Mouse (Mus musculus) layer of hippocampus, postnatal 25 days (tissue): Measurements from ENCODE around the gene Ddx46. TPM values are rescaled to one million over a fixed set of nuclear protein-coding genes. Genes with fewer than 3 reads are reported as not detected.
"Not testable (repeated sequence)": the region's sequence is repeated elsewhere in the genome, so short reads cannot be mapped to it uniquely, and the experiment has no call there.

Experiments used
- DNase-seq, 2 experiments: peaks; one replicate each; pipeline ENCODE4 v3.0.0; 2022; ENCODE audit warnings: mixed read lengths in 2 of 2, low spot score in 1 of 2; ENCODE audit errors: extremely low spot score in 1 of 2
- total RNA-seq, 2 experiments: library from RNA; stranded (reverse); gene quantifications; 2 replicates each; pipeline ENCODE4 v1.2.3; 2021

Ddx46 gene
- total RNA-seq, 2 experiments from 2014 or later, result 41.6 to 55.5 TPM

GRCm38 (mm10) chr13:55635146-55635571 is 332 bp downstream of the Ddx46 start:
- DNase-seq, result no peak

DNA sequence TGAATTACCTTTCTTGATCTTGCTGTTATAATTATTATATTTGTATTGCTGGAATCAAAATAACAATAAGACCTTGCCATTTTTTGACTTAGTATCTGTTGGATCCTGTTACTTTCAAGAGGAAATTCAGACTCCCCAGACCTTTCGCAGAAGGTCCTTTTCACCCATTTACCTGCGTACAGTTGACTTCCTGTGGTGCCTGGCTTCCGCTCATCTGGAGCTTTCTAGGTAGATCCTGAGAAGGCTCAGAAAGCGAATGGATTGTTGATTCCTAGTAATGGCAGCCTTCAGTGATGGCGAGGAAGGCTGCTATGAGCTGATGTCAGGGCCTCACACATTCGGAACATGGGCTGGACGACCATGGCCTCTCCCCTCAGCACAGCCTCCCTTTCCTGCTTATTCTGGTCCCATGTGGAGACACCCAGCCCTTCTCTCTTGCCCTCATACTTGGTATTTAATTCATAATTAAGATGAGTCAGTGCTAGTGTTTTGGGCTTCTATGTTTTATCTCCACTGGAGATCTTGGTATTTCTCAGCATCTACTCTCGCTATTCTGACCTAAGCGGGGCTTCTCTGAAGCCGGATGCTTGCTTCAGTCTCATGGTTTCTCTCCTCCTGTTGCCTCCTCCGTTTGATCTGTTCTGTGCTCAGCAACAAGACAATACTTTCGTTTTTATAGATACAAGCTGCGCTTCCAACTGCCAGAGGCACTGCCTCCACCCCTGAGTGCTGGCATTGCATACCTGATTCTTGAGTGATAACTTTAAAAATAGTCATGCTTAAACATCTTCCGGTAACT is 1.6 kb downstream of the Ddx46 start:
- DNase-seq, result no peak

DNA sequence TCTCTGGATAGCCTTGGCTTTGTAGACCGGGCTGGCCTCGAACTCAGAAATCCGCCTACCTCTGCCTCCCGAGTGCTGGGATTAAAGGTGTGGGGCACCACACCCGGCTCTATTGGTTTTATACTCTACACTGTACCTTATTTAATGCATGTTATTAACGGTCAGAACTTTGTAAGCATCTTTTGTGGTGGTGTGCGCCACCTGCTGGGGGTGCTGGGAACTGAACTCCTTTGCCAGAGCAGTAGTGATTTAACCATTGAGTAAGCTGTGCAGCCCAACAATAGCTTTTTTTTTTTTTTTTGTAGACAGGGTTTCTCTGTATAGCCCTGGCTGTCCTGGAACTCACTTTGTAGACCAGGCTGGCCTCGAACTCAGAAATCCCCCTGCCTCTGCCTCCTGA is 5.7 kb downstream of the Ddx46 start:
- peak; percentile 80 to 93 for DNase-seq

- no peak for DNase-seq
Measured at GRCm38 (mm10) chr13:55644525-55644924, 9.7 kb downstream of the Ddx46 start.

- DNase-seq, result no peak
Measured at GRCm38 (mm10) chr13:55650098-55650497, 15.3 kb downstream of the Ddx46 start.

DNA sequence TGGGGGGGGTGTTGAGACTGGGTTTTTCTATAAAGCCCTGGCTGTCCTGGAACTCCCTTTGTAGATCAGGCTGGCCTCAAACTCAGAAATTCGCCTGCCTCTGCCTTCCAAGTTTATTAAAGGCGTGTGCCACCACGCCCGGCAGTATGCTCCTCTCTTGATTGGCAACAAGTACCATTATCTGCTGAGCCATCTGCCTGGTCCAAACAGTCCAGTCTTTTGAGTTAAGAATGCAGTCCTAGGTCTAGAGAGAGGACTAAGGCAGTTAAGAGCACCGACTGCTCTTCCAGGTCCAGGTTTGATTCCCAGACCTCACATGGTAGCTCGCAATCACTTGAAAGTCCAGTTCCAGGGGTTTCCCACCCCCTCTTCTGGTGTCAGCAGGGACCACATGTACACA is 16.2 kb downstream of the Ddx46 start:
- no peak for DNase-seq

- peak in 1 of 2 experiments; percentile 33 for DNase-seq
Measured at GRCm38 (mm10) chr13:55668550-55668949, 33.7 kb downstream of the Ddx46 start.

- DNase-seq, result no peak
Measured at GRCm38 (mm10) chr13:55672711-55673110, 37.9 kb downstream of the Ddx46 start.

GRCm38 (mm10) chr13:55677364-55677763 is 42.5 kb downstream of the Ddx46 start:
- DNase-seq, result no peak

DNA sequence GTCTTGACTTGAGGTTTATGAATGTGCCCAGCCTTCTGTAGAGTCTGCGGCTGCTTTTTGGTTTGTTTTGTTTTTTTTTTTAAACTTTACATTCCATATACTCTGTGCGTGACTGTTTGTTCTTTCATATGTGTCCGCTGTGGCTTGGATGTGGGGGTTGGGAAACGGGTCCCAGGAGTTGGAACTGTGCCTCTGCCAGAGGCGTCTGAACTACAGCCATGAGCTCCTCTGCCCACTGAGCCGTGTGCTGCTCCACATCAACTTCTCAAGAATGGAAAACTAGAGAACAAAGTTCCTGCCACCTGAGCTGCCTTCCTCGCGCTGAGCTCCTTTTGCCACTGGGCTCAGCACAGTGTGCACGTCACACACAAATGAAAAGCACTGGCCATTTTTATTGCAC is 47.4 kb downstream of the Ddx46 start:
- DNase-seq, result no peak

DNA sequence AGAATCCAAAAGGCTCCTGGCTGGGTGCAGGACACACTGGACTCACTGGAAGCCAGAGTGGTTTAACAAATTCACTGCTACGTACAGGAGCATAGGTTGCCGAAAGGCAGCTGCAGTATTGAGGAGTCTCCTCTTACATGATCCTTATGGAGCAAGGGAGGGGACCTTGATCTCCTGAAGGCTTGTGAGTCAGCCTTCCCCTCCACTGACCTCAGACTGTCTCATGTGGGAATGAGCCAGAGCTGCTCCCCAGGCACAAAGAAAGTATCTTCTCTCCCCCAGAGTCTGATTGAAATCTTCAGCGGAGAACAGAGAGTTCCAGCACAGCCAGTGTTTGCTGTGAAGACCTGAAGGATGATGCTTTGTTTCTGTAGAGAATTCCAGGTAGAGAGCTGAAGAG is 48.8 kb downstream of the Ddx46 start:
- no peak for DNase-seq

- DNase-seq, result no peak
Measured at GRCm38 (mm10) chr13:55686107-55686633, 51.3 kb downstream of the Ddx46 start.

DNA sequence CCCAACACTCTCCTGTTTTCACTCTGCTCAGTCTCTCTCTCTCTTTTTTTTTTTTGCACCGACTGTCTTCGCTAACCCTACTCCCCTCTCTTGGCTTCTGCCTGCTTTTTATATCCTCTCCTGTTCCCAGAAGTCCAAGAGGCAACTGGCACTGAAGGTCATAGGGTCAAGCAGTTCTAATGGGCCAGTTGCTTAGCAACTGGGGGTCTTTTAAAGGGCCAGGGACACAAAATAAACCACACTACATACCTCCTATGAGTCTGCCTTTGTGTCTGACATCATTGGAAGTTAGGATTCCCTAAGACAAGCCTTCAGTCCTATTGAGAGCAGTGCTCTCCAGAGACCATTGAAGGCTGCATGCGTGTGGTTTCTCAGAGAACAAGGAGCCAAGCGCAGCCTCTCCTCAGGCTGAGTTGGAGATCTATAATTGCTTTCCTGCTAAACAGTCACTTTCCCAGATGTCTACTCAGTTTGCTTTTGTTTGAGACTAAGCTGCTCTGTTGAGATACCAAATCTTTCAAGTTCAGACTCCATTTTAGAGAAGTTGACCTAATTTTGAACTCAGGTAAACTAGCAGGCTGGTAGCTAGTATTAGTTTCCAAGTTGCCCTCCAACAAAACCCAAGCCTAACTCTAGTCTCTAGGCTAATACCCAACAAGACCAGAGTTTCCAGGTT is 53.2 kb downstream of the Ddx46 start:
- no peak for DNase-seq

GRCm38 (mm10) chr13:55692535-55693242 is 57.9 kb downstream of the Ddx46 start, which contains the start of gene B230219D22Rik:
TSS of gene B230219D22Rik (plus strand) at chr13:55693124.
- DNase-seq, result peak; percentile 83 to 90

DNA sequence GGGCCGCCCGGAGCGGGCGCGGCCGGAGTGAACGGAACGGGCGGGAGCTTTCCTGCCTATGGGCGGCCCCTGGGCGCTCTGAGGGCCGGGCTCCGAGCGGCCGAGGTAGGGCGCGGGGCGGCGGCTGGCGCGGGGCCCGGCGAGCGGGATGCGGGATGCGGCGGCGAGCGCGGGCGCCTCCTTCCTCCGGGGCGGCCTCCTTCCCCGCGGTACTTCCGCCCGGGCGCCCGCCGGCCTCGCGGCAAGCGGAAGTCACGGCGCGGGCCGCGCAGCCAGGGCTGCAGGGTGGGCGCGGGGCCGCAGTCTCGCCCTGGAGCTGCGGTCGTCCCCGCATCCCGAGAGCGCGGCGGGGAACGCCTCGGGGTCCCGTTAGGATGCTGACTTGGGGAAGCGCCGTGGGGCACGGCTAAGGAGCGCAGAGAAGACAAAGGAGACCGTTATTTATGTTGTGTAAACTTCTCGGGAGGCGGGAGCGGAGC is 58.5 kb downstream of the Ddx46 start:
- peak in 1 of 2 experiments; percentile 33 for DNase-seq

- no peak for DNase-seq
Measured at GRCm38 (mm10) chr13:55694110-55694509, 59.3 kb downstream of the Ddx46 start.

DNA sequence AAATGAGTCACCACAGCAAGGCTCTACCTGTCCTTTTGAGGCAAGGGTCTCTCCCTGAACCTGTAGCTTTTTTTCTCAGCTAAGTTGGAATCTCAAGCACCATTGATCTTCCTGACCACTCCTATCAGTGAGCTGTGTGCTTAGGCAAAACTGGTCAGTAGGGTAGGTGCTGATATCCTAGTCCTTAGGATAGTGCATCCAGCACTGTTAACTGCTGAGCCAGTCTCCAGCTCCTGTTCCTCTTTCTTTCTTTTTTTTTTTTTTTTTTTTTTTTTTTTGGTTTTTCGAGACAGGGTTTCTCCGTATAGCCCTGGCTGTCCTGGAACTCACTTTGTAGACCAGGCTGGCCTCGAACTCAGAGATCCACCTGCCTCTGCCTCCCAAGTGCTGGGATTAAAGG is 61.2 kb downstream of the Ddx46 start:
- DNase-seq, result not testable (repeated sequence)

DNA sequence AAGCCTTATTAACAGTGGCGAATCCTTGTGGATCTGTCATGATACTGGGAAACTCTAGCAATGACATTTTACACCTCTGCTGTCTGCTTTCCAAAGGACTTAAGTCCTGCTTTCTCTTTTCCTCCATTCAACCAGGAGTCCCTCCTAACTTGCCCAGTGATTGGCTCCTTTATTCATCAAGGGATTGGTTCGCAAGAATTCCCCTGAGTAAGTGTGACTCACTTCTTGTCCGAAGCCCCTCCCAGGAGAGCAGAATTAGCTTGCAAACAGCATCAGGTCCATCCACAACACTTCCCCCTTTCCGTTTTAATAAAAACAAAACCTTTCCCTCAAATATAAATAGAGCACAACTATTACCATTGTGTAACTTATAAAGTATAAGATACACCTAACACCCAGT is 69.5 kb downstream of the Ddx46 start:
- no peak for DNase-seq

GRCm38 (mm10) chr13:55712846-55713245 is 78.0 kb downstream of the Ddx46 start:
- DNase-seq, result no peak

- peak; percentile 85 to 90 for DNase-seq
Measured at GRCm38 (mm10) chr13:55714501-55715166, 79.8 kb downstream of the Ddx46 start, which contains the start of gene Txndc15. TSS of gene Txndc15 (plus strand) at chr13:55714650.
